Mouse (Mus musculus): ENCODE measurements at regions not wholly inside any gene's neighbourhood (a gene's known extent, or its start where the extent isn't known, plus 50 kb on each side); places are given as distances from the start of the nearest gene placed in this dataset.

GRCm38 (mm10) chr1:163576411-163576810 is 148.6 kb downstream of the Mettl11b start:
- Histone ChIP-seq H3K27ac (no peak overlapping the region), H3K36me3 (replicated peaks) (no peaks in the 10 kb centered on the region), H3K9me3 (no peaks in the 10 kb centered on the region), H3K27me3 (ENCODE audit: poor library complexity, severe bottlenecking) (no peaks in the 10 kb centered on the region), H3K4me1 (peaks cover 5% of the 10 kb centered on the region), H3K4me3 (no peak overlapping the region)
- WGBS, result 86% methylated on average over 4 of the region's 4 CpGs
- DNase-seq (ENCODE audit: extremely low spot score, low spot score), result no peak

GRCm38 (mm10) chr1:163575593-163575992 is 149.4 kb downstream of the Mettl11b start:
- Histone ChIP-seq H3K4me3 (no peak overlapping the region), H3K36me3 (replicated peaks) (no peaks in the 10 kb centered on the region), H3K4me1 (peaks cover 5% of the 10 kb centered on the region), H3K27ac (no peak overlapping the region), H3K9me3 (no peaks in the 10 kb centered on the region), H3K27me3 (ENCODE audit: poor library complexity, severe bottlenecking) (no peaks in the 10 kb centered on the region)
- DNase-seq (ENCODE audit: extremely low spot score, low spot score), result no peak
- WGBS, result 92% methylated on average over 2 of the region's 2 CpGs

- 72% methylated on average over 16 of the region's 16 CpGs for WGBS
- H3K27me3 ChIP-seq (ENCODE audit: poor library complexity, severe bottlenecking), result no peaks in the 10 kb centered on the region
- DNase-seq (ENCODE audit: extremely low spot score, low spot score), result peak; percentile 21
- H3K27ac ChIP-seq, result 0 out of 2 replicates have a peak overlapping the region, but pooled peaks have one; percentile 44
- H3K4me1 ChIP-seq, result peaks cover 5% of the 10 kb centered on the region
- no peaks in the 10 kb centered on the region for H3K9me3 ChIP-seq
- no peaks in the 10 kb centered on the region for H3K36me3 ChIP-seq (replicated peaks)
- no peak overlapping the region for H3K4me3 ChIP-seq
These were observed 150.4 kb downstream of the Mettl11b start for GRCm38 (mm10) chr1:163574409-163575161.

- no peak overlapping the region for H3K4me3 ChIP-seq
- H3K4me1 ChIP-seq, result peaks cover 5% of the 10 kb centered on the region
- no peaks in the 10 kb centered on the region for H3K9me3 ChIP-seq
- H3K27me3 ChIP-seq (ENCODE audit: poor library complexity, severe bottlenecking), result no peaks in the 10 kb centered on the region
- no peak for DNase-seq (ENCODE audit: extremely low spot score, low spot score)
- no peaks in the 10 kb centered on the region for H3K36me3 ChIP-seq (replicated peaks)
- no peak overlapping the region for H3K27ac ChIP-seq
- 100% methylated on average over 1 of the region's 1 CpGs for WGBS
These were observed 151.5 kb downstream of the Mettl11b start for GRCm38 (mm10) chr1:163573533-163573932.

- Histone ChIP-seq H3K27me3 (ENCODE audit: poor library complexity, severe bottlenecking) (no peaks in the 10 kb centered on the region), H3K27ac (no peak overlapping the region), H3K4me1 (no peaks in the 10 kb centered on the region), H3K4me3 (no peak overlapping the region), H3K36me3 (replicated peaks) (no peaks in the 10 kb centered on the region), H3K9me3 (no peaks in the 10 kb centered on the region)
- no peak for DNase-seq (ENCODE audit: extremely low spot score, low spot score)
- 97% methylated on average over 1 of the region's 1 CpGs for WGBS
These were observed 160.3 kb upstream of the Gorab start for GRCm38 (mm10) chr1:163563791-163564190.

GRCm38 (mm10) chr1:163563064-163563463 is 159.6 kb upstream of the Gorab start:
- DNase-seq (ENCODE audit: extremely low spot score, low spot score), result no peak
- Histone ChIP-seq H3K4me3 (no peak overlapping the region), H3K4me1 (no peaks in the 10 kb centered on the region), H3K36me3 (replicated peaks) (no peaks in the 10 kb centered on the region), H3K27me3 (ENCODE audit: poor library complexity, severe bottlenecking) (no peaks in the 10 kb centered on the region), H3K27ac (no peak overlapping the region), H3K9me3 (no peaks in the 10 kb centered on the region)
- WGBS, result 83% methylated on average over 2 of the region's 2 CpGs

- no peak for DNase-seq (ENCODE audit: extremely low spot score, low spot score)
- H3K9me3 ChIP-seq, result no peaks in the 10 kb centered on the region
- H3K27ac ChIP-seq, result no peak overlapping the region
- H3K4me3 ChIP-seq, result no peak overlapping the region
- no peaks in the 10 kb centered on the region for H3K4me1 ChIP-seq
- no peaks in the 10 kb centered on the region for H3K36me3 ChIP-seq (replicated peaks)
- 81% methylated on average over 4 of the region's 4 CpGs for WGBS
- no peaks in the 10 kb centered on the region for H3K27me3 ChIP-seq (ENCODE audit: poor library complexity, severe bottlenecking)
These were observed 158.8 kb upstream of the Gorab start for GRCm38 (mm10) chr1:163562166-163562733.

GRCm38 (mm10) chr1:163561016-163561415 is 157.5 kb upstream of the Gorab start:
- no peaks in the 10 kb centered on the region for H3K36me3 ChIP-seq (replicated peaks)
- H3K9me3 ChIP-seq, result no peaks in the 10 kb centered on the region
- no peak overlapping the region for H3K4me3 ChIP-seq
- H3K27ac ChIP-seq, result no peak overlapping the region
- H3K27me3 ChIP-seq (ENCODE audit: poor library complexity, severe bottlenecking), result no peaks in the 10 kb centered on the region
- no peak for DNase-seq (ENCODE audit: extremely low spot score, low spot score)
- WGBS, result 76% methylated on average over 5 of the region's 5 CpGs
- no peaks in the 10 kb centered on the region for H3K4me1 ChIP-seq

- Histone ChIP-seq H3K4me1 (no peaks in the 10 kb centered on the region), H3K27me3 (ENCODE audit: poor library complexity, severe bottlenecking) (no peaks in the 10 kb centered on the region), H3K27ac (no peak overlapping the region), H3K4me3 (no peak overlapping the region), H3K9me3 (no peaks in the 10 kb centered on the region), H3K36me3 (replicated peaks) (no peaks in the 10 kb centered on the region)
- no peak for DNase-seq (ENCODE audit: extremely low spot score, low spot score)
- 94% methylated on average over 8 of the region's 8 CpGs for WGBS
These were observed 156.9 kb upstream of the Gorab start for GRCm38 (mm10) chr1:163560276-163560943.

GRCm38 (mm10) chr1:163557875-163558274 is 154.4 kb upstream of the Gorab start:
- Histone ChIP-seq H3K4me1 (no peaks in the 10 kb centered on the region), H3K4me3 (no peak overlapping the region), H3K36me3 (replicated peaks) (no peaks in the 10 kb centered on the region), H3K27me3 (ENCODE audit: poor library complexity, severe bottlenecking) (no peaks in the 10 kb centered on the region), H3K9me3 (no peaks in the 10 kb centered on the region), H3K27ac (no peak overlapping the region)
- no peak for DNase-seq (ENCODE audit: extremely low spot score, low spot score)
- 89% methylated on average over 7 of the region's 7 CpGs for WGBS

- Histone ChIP-seq H3K9me3 (no peaks in the 10 kb centered on the region), H3K36me3 (replicated peaks) (no peaks in the 10 kb centered on the region), H3K4me1 (no peaks in the 10 kb centered on the region), H3K27me3 (ENCODE audit: poor library complexity, severe bottlenecking) (no peaks in the 10 kb centered on the region), H3K27ac (no peak overlapping the region), H3K4me3 (no peak overlapping the region)
- no peak for DNase-seq (ENCODE audit: extremely low spot score, low spot score)
- WGBS, result 82% methylated on average over 2 of the region's 2 CpGs
These were observed 151.7 kb upstream of the Gorab start for GRCm38 (mm10) chr1:163555185-163555584.

- H3K27ac ChIP-seq, result no peak overlapping the region
- no peak overlapping the region for H3K4me3 ChIP-seq
- no peak for DNase-seq (ENCODE audit: extremely low spot score, low spot score)
- no peaks in the 10 kb centered on the region for H3K36me3 ChIP-seq (replicated peaks)
- no peaks in the 10 kb centered on the region for H3K27me3 ChIP-seq (ENCODE audit: poor library complexity, severe bottlenecking)
- H3K9me3 ChIP-seq, result no peaks in the 10 kb centered on the region
- 88% methylated on average over 8 of the region's 8 CpGs for WGBS
- no peaks in the 10 kb centered on the region for H3K4me1 ChIP-seq
These were observed 135.5 kb upstream of the Gorab start for GRCm38 (mm10) chr1:163538776-163539492.

GRCm38 (mm10) chr1:163530563-163530962 is 127.1 kb upstream of the Gorab start:
- WGBS, result 86% methylated on average over 4 of the region's 4 CpGs
- Histone ChIP-seq H3K27me3 (ENCODE audit: poor library complexity, severe bottlenecking) (no peaks in the 10 kb centered on the region), H3K9me3 (no peaks in the 10 kb centered on the region), H3K4me3 (no peak overlapping the region), H3K4me1 (no peaks in the 10 kb centered on the region), H3K36me3 (replicated peaks) (no peaks in the 10 kb centered on the region), H3K27ac (no peak overlapping the region)
- DNase-seq (ENCODE audit: extremely low spot score, low spot score), result no peak

Measured in forebrain, embryonic 10.5 days (tissue).